Mouse (Mus musculus) gastrocnemius, postnatal 14 days (tissue): ENCODE results near the gene Ltbp3. TPM values are rescaled to one million over a fixed set of nuclear protein-coding genes. Genes with fewer than 3 reads are reported as not detected.
A peak's percentile ranks its signal among the peaks of the same experiment; 100 is the strongest.

Experiments
- DNase-seq: peaks from one replicate; pipeline ENCODE4 v3.0.0; 2021; ENCODE audit warnings: mixed read lengths
- intact Hi-C: fragments of 180-260 bp; cut with DNase I; formaldehyde crosslinking; loops from one replicate; pipeline ENCODE4 v1.15.1; 2025; ENCODE audit warnings: low total_unique reads
- total RNA-seq, 2 experiments: library from RNA; stranded (reverse); gene quantifications; 2 replicates each; pipeline ENCODE4 v1.2.3; 2021

Gene Ltbp3
- total RNA-seq, 2 experiments from 2014 or later = 57.0 to 66.4 TPM

DNA sequence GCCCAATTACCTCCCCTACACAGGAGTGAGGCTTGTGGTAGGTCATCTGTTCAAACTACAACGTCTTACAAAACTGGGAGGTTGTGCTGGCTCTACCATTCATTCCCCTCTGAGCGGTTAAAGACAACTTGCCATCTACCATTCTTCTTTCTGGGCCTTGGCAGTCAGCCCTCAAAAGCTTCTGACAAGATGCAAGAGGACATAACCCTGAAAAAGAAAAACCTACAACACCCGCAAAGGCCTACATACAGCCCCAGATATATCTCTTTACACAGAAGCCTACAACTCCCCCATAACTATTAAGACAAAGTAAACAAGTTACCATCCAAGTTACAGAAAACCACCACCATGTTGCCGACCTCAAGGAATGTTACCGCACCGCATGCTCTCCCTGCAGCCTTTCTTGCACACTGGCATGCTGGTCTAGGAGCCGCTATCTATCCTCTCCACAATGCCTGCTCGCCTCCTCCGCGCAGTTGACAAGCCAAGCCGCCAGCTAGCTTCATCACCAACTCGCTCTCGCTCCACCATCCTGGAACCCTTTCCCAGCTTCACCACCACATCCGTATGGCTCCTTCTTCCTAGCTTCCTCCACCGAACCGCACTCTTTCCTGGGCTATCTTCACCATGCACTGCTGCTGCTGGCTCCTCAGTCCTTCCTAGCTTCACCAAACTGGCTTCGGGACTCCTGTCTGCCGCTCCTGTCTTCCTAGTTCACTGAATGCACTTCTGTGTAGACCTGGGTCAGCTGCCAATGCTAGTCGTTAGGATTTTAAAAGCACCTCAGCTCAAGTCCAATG, 60.1 kb downstream of the Ltbp3 start:
- intact Hi-C loops = loop anchor here (2.0 kb wide), 1 partner anchor 44 kb away; no protein-coding TSS in a partner anchor

DNA sequence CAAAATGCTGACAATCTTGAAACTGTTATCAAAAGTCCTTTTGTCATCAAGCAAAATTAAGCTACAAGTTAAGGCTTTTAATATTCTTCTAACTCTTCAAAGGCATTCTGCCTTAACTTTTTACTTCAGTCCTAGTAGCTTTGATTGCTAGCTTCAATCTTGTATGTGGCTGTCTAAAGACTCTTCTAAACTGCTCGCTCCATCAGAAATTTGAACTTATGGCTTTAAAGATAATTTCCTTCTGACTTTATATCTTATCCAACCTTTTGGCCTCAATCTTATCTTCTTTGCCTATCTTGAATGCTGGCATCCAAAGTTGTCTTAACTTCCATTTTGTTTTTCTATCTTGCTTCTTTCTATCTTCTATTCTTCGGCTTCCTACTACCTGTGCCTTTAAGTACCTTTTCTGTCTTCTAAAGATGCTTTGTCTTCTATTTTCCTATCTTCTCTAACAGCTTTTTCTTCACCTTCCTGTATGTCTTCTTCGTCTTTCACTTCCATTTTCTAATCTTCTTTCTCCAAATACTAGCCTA, 60.8 kb downstream of the Ltbp3 start:
- DNase-seq = no peak
- intact Hi-C loops = loop anchor here (2.0 kb wide), 1 partner anchor 43 kb away; no protein-coding TSS in a partner anchor

More for the DNA sequence above, 60.1 kb downstream of the Ltbp3 start:
- DNase-seq = no peak

DNA sequence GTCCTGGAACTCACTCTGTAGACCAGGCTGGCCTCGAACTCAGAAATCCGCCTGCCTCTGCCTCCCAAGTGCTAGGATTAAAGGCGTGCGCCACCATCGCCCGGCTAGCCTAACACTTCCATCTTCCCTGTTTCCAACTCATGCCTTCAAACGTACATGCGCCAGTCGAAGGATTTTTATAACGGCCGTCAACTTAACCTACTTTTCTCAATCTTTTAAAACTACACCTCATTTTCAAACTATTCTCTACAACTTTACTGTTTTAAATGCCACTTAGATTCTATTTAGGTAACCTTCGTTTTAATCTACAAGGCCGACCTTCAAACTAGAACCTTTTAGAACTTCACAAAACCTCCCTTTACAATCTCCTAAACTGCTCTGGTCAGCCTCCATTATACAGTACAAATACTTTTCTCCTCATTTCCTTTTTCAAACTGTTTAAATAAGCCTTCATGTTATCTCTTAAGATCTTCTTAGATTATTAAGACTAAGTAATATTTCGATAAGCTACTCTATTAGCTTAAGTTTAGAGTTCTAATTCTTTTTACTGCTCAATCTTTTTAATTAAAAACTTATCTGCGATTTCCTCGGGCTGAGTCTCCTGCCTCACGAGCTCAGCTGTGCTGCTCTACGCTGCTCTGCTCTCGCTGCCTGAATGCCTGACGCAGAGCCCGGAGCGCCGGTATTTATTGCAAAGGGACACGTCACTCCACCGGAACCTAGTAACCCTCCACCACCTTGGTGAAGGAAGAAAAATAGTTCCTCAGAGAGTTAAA, 61.5 kb downstream of the Ltbp3 start:
- intact Hi-C loops = no loop called here
- DNase-seq = peak; percentile 93

DNA sequence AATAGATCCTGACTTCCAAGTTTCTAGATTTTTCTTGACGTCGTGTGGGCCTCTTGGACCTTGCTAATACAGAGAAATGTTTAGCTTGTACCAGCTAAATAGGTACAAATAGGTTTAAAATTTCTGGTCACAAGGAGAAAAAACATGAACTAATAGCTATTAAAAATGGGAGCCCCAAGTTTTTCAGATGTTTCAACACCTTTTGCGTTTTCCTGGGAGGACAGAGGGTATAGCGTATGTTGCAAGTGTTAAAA, 62.0 kb downstream of the Ltbp3 start:
- intact Hi-C loops = no loop called here
- DNase-seq = no peak

DNA sequence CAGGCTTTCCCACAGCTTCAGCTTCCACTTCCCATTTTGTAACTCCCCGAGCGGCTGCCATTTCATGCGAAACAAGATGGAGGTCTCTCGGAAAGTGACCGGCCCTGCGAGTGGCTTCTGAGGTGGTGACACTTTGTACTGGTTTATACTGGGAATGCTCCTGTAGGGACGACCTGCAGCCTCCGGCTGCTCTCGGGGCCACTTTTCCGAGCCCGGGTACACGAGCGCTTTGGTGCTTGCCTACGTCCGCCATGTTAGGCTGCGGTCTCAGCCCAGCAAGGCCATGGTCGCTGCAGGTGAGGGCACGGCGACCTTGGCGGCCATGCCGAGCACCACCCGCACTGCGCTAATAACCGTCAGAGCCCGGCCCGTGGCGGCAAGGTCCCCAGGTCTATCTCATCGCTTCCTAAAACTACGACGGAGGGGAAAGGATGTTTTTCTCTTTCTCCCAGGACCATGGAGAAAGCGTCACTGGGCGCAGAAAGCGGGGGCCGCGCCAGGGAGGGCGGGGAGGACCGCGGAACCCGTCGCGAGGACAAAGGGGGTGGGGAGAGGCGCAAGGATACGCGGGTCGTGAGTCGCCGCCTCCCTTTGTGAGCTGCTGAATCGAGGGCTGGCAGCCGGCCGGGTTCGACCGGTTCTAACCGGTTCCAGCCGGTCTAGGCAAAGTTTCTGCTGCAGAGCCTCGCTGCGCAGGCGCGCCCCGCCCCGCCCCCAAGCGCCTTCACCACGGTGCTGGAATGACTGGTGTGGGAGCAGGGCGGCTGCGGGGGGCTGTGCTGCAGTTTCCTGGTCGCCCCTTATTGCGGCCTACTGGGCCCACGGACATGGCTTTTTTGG, 62.6 kb downstream of the Ltbp3 start:
- peak; percentile 100 for DNase-seq
- intact Hi-C loops = no loop called here

DNA sequence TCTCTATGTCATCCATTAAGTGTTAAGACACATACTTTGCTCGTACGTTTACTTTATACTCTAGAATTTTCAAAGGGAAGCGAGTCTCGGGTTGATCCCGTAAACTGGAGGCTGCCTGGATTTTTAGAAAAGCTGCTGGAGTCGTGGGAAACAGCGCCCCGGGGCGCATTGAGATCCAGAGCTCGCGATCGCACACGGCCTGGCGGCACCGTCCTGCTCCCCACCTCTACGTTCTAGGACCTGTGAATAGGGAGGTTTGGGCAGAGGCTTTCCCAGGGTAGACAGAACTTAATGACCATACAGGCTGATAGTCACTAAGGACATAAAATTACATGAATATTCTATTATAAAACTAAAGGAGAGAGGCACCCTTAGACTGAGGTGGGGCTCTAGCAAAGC, 63.2 kb downstream of the Ltbp3 start:
- DNase-seq = no peak
- intact Hi-C loops = no loop called here

DNA sequence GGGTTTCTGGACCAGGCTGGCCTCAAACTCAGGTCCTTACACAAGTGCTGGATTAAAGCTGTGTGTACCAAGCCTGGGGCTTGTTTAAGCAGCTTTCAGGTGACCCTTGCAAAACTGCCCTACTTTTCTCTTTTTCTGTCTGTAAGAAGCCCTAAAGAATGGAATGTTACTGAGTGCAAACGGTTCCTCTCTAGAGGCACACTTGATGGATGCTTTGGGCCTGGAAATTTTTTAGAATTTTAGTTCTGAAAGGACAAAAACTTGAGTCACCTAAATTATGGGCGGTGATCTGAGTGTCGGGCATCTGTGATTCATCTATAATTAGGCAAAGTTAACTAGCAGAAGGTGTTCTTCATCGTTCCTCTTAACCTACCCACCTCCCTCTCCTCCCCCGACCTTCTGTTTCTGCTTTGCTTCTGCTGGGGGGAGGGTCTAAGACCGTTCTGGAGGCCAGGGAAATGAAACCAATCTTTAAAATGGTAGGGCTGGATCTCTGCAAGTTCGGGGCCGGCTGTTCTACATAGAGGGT, 63.7 kb downstream of the Ltbp3 start:
- intact Hi-C loops = no loop called here
- no peak for DNase-seq

DNA sequence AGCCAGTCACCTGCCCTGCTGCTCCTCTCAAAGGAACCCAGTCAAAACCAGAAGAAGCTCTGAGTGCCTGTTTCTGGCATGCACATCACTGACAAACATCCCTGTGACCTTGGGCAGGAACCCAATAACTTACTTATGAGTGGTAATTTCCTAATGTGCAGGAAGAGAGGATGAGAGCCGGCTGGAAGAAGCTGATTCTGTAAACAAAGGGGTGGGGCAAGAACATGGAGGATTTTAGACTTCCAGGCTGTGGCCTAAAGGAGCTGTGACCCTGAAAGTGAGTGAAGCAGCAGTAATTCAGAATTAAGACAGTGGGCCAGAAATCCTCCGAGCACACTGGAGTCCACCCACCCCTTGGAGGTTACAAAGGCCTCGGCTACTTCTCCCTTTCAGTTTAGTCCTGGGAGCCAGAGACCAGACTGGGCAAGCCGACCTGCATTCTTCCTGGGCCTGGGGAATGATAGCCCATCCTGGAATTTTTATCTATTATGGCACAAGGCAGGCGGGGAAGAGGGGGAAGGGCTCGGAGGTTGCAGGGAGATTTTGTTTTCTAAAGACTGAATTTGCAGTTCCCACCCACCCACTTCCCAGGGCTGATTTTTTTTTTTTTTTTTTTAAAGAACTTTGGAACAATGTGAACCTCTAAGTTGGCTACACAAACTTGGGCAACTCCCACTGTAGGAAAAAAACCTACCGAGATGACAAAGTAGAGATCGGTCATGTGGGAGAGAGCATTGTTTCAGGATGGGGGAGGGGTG, 65.5 kb downstream of the Ltbp3 start:
- DNase-seq = peak; percentile 59
- intact Hi-C loops = no loop called here

DNA sequence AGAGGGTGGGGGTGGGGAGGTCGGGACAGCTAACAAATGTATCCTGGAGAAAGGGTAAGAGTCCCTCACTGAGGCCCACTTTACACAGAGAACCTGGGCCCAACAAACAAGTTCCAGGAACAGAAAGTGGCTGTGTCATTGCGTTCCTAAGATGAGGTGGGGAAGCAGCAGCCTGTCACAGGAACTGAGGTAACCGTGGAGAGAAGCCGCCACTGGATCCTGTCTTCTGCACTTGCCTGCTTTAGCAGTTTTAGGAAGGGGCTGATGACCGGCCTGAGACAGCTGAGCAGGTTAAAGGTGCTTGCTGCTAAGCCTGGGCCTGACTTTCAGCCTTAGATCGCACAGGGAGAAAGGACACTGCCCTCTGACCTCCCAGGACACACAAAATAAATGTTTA, 66.1 kb downstream of the Ltbp3 start:
- DNase-seq = no peak
- intact Hi-C loops = no loop called here

DNA sequence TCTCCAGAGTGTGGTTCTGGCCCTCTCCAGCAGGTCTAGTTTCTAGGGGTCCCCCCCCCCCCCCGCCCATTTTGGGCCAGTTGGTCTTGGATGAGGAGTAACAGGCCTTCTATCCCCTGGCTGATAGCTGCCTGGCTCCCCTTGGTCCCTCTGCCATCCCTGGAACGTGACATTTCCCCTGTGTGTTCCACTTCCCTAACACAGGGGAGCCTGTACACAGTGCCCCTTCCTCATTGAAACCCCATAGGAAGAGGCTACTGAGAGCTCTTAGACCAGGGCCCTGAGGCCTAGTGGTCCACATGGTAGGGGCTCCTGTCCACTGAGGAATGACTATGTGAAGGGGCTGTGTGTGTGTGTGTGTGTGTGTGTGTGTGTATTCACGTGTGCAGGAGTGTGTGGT, 67.0 kb downstream of the Ltbp3 start:
- intact Hi-C loops = no loop called here
- DNase-seq = no peak

Other genes with a start within 250 kb of the Ltbp3 start
- gene 1700020D05Rik, start 237.1 kb upstream of the Ltbp3 start, total RNA-seq = under 1 TPM; 0.41 to 0.82 TPM
- 1 to 10 TPM; 5.7 to 6.5 TPM for gene Snx32, start 230.4 kb upstream of the Ltbp3 start, total RNA-seq
- not detected for gene Ovol1, start 180.3 kb upstream of the Ltbp3 start, total RNA-seq
- gene Ap5b1, start 172.9 kb upstream of the Ltbp3 start, total RNA-seq = 1 to 10 TPM; 1.8 to 2.4 TPM
- gene Rnaseh2c, start 139.0 kb upstream of the Ltbp3 start, total RNA-seq = 10 to 100 TPM; 39.1 to 46.1 TPM
- 10 to 100 TPM; 22.0 to 25.9 TPM for gene Kat5, start 130.7 kb upstream of the Ltbp3 start, total RNA-seq
- gene Rela, start 103.4 kb upstream of the Ltbp3 start, total RNA-seq = 10 to 100 TPM; 17.1 to 21.9 TPM
- 10 to 100 TPM; 19.3 to 22.4 TPM for gene Sipa1, start 77.2 kb upstream of the Ltbp3 start, total RNA-seq
- gene Map3k11, start 52.2 kb upstream of the Ltbp3 start, total RNA-seq = 10 to 100 TPM; 16.7 TPM
- gene Pcnx3, start 52.0 kb upstream of the Ltbp3 start, total RNA-seq = 10 to 100 TPM; 15.3 to 17.6 TPM
- not detected for gene Kcnk7, start 36.5 kb upstream of the Ltbp3 start, total RNA-seq
- 100 to 1,000 TPM; 246 to 269 TPM for gene Ehbp1l1, start 14.6 kb upstream of the Ltbp3 start, total RNA-seq
- gene Fam89b, start 11.3 kb upstream of the Ltbp3 start, total RNA-seq = 10 to 100 TPM; 29.6 to 32.9 TPM
- gene Scyl1, start 30.5 kb downstream of the Ltbp3 start, total RNA-seq = 10 to 100 TPM; 56.8 to 64.9 TPM
- gene Frmd8, start 134.4 kb downstream of the Ltbp3 start, total RNA-seq = 1 to 10 TPM; 7.1 to 7.7 TPM
- gene Slc25a45, start 136.9 kb downstream of the Ltbp3 start, total RNA-seq = 1 to 10 TPM; 2.1 to 2.3 TPM
- under 1 TPM; 0.42 to 0.66 TPM for gene Tigd3, start 153.2 kb downstream of the Ltbp3 start, total RNA-seq
- 10 to 100 TPM; 71.9 to 78.2 TPM for gene Dpf2, start 172.1 kb downstream of the Ltbp3 start, total RNA-seq
- 10 to 100 TPM; 14.4 to 18.3 TPM for gene Cdc42ep2, start 183.9 kb downstream of the Ltbp3 start, total RNA-seq
- gene Pola2, start 223.3 kb downstream of the Ltbp3 start, total RNA-seq = 10 to 100 TPM; 10.9 to 13.2 TPM
- not detected for gene Slc22a20, start 245.2 kb downstream of the Ltbp3 start, total RNA-seq